Mouse (Mus musculus) ES-Bruce4 (cell line): ENCODE results near the gene Cbx6.

Source experiments
- CTCF ChIP-seq: IDR thresholded peaks from one replicate; pipeline ENCODE4 v1.8.1; 2011; ENCODE audit warnings: low read depth, low read length
- EP300 ChIP-seq: IDR thresholded peaks from 2 replicates; pipeline ENCODE4 v1.6.1; 2011; ENCODE audit warnings: low read depth, low read length; ENCODE audit not compliant: insufficient read depth
- POLR2A ChIP-seq: IDR thresholded peaks from one replicate; pipeline ENCODE4 v1.8.1; 2011; ENCODE audit warnings: low read length; ENCODE audit not compliant: insufficient read depth

DNA sequence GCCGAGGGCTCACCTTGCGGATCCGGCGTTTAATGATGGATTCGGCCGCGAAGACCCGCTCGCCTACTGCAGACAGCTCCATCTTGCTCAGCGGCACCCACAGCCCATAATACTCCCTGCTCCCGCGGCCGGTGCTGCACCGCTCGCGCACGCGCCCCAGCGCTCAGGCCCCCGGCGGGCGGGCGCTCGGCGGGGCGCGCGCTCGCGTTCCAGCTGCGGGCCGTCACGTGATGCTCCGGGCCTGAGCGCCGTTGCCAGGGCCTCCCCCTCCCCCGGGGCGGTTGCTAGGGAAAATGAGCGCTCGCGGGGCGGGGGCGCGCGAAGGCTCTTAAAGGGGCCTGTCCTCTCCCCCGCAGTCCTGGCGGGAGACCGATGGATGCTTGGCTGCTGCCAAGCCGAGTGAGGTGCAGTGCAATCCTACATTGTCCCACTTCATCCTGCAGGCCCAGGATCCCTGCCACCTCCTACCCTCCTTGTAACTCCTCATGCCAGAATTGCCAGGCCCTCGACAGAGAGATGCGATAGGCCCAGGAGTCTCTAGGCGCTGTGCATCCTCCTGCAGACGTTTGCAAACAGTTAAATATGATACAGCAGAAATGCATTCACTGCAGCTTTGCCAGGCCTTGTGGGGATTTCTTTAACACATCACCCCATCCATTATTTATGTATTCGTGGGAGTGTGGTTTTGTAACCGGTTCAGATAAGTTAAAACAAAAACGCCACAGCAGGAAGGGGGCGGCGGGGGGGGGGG lies at the start of gene Cbx6, which contains the start of gene Npcd:
- TF ChIP-seq CTCF = no peak
- no peak for TF ChIP-seq POLR2A
- TF ChIP-seq EP300 = 0 out of 2 replicates have a peak, but pooled peaks have one; percentile 5
